Mouse (Mus musculus) layer of hippocampus, adult 2 months (tissue): ENCODE results near the gene Gm10338. TPM values are rescaled to one million over a fixed set of nuclear protein-coding genes. Genes with fewer than 3 reads are reported as not detected.
A peak's percentile ranks its signal among the peaks of the same experiment; 100 is the strongest.
"Not testable (repeated sequence)": the region's sequence is repeated elsewhere in the genome, so short reads cannot be mapped to it uniquely, and the experiment has no call there.

Experiments used
- DNase-seq, 2 experiments: peaks; one replicate each; pipeline ENCODE4 v3.0.0; 2022; ENCODE audit warnings: low spot score in 2 of 2
- H3K27ac ChIP-seq: fragments of 200-600 bp; 2 replicates; pipeline ENCODE4 v1.8.1; 2022
- H3K4me3 ChIP-seq: fragments of 200-600 bp; 2 replicates; pipeline ENCODE4 v1.8.1; 2022; ENCODE audit warnings: mild to moderate bottlenecking
- CTCF ChIP-seq: fragments of 200-600 bp; conservative IDR thresholded peaks from 2 replicates; pipeline ENCODE4 v1.8.1; 2022; ENCODE audit warnings: antibody characterized with exemption, mild to moderate bottlenecking, moderate library complexity
- long read RNA-seq, 2 experiments: library from polyadenylated mRNA; stranded (forward); transcript quantifications; one replicate each; pipeline ENCODE4 v2.0.0; 2021; ENCODE audit warnings: borderline mapping rate in 2 of 2
- total RNA-seq, 2 experiments: library from RNA; stranded (reverse); gene quantifications; 2 replicates each; pipeline ENCODE4 v1.2.3; 2021

Gene Gm10338
- total RNA-seq, result not detected
- long read RNA-seq, experiment 1, result 0 reads
- long read RNA-seq, experiment 2, result 0 reads

GRCm38 (mm10) chr14:7595492-7595891 lies at the start of gene Gm10338:
Gene Gm10338, minus strand, starts transcription at chr14:7595592.
- not testable (repeated sequence) for H3K4me3 ChIP-seq, H3K27ac ChIP-seq, DNase-seq

GRCm38 (mm10) chr14:7643872-7644271 lies 48.5 kb upstream of the Gm10338 start, which contains the start of gene Gm10128:
Gene Gm10128, minus strand, starts transcription at chr14:7643972.
- not testable (repeated sequence) for H3K4me3 ChIP-seq, DNase-seq, H3K27ac ChIP-seq

GRCm38 (mm10) chr14:7568382-7568781 lies 27.0 kb downstream of the Gm10338 start, which contains the start of gene Gm3558:
Gene Gm3558, minus strand, starts transcription at chr14:7568566.
- not testable (repeated sequence) for DNase-seq, H3K27ac ChIP-seq
- peak within 1 kb of the TSS; percentile 43 for H3K4me3 ChIP-seq

GRCm38 (mm10) chr14:7567890-7568289 lies 27.5 kb downstream of the Gm10338 start:
- not testable (repeated sequence) for H3K27ac ChIP-seq, DNase-seq
- peak overlapping the region; percentile 43 for H3K4me3 ChIP-seq

GRCm38 (mm10) chr14:7567266-7567665 lies 28.1 kb downstream of the Gm10338 start:
- not testable (repeated sequence) for H3K27ac ChIP-seq, H3K4me3 ChIP-seq
- peak; percentile 54 for TF ChIP-seq CTCF
- peak in 1 of 2 experiments; percentile 12 for DNase-seq

Other genes starting within 250 kb of the Gm10338 start
- gene Gm8374, start 230.5 kb downstream of the Gm10338 start, total RNA-seq, result not detected
- under 1 TPM in 1 of 2 experiments, not detected in 1; 0.36 TPM for gene Gm3755, start 144.7 kb downstream of the Gm10338 start, total RNA-seq
- gene Gm3752, start 111.8 kb downstream of the Gm10338 start, total RNA-seq, result under 1 TPM; 0.41 to 0.81 TPM
- gene Gm3558, start 27.0 kb downstream of the Gm10338 start, total RNA-seq, result 10 to 100 TPM in 1 of 2 experiments, 1 to 10 TPM in 1; 9.7 to 10.3 TPM
- gene Gm10128, start 48.4 kb upstream of the Gm10338 start, total RNA-seq, result not detected
- gene Gm26661, start 196.0 kb upstream of the Gm10338 start, total RNA-seq, result not detected
- 10 to 100 TPM; 61.8 to 77.9 TPM for gene Flnb, start 222.4 kb upstream of the Gm10338 start, total RNA-seq